Mouse (Mus musculus) cerebellum, adult 11-12 months (tissue): ENCODE data around the gene Rbm20.
"Not testable (repeated sequence)": the region's sequence is repeated elsewhere in the genome, so short reads cannot be mapped to it uniquely, and the experiment has no call there.

Experiments
- DNase-seq: peaks from one replicate; pipeline ENCODE4 v3.0.0; 2022

Gene Rbm20

GRCm38 (mm10) chr19:53676718-53677634 is at the start of gene Rbm20:
TSS of gene Rbm20 (plus strand) at chr19:53677306.
- no peak for DNase-seq

- DNase-seq, result no peak
These were observed 39.1 kb upstream of the Rbm20 start for GRCm38 (mm10) chr19:53638041-53638440.

GRCm38 (mm10) chr19:53638727-53639126 is 38.4 kb upstream of the Rbm20 start:
- no peak for DNase-seq

GRCm38 (mm10) chr19:53644020-53644595 is 33.0 kb upstream of the Rbm20 start:
- DNase-seq, result no peak

GRCm38 (mm10) chr19:53647301-53647700 is 29.8 kb upstream of the Rbm20 start:
- no peak for DNase-seq

- DNase-seq, result no peak
These were observed 29.1 kb upstream of the Rbm20 start for GRCm38 (mm10) chr19:53648056-53648455.

- peak; percentile 52 for DNase-seq
These were observed 28.3 kb upstream of the Rbm20 start for GRCm38 (mm10) chr19:53648802-53649236.

GRCm38 (mm10) chr19:53649361-53649760 is 27.7 kb upstream of the Rbm20 start:
- no peak for DNase-seq

- no peak for DNase-seq
These were observed 27.3 kb upstream of the Rbm20 start for GRCm38 (mm10) chr19:53649802-53650201.

GRCm38 (mm10) chr19:53650921-53651320 is 26.2 kb upstream of the Rbm20 start:
- no peak for DNase-seq

GRCm38 (mm10) chr19:53652267-53652666 is 24.8 kb upstream of the Rbm20 start:
- DNase-seq, result no peak

- DNase-seq, result no peak
These were observed 23.3 kb upstream of the Rbm20 start for GRCm38 (mm10) chr19:53653624-53654467.

GRCm38 (mm10) chr19:53656443-53656842 is 20.7 kb upstream of the Rbm20 start:
- DNase-seq, result not testable (repeated sequence)

- DNase-seq, result no peak
These were observed 19.7 kb upstream of the Rbm20 start for GRCm38 (mm10) chr19:53657437-53657836.

- no peak for DNase-seq
These were observed 16.2 kb upstream of the Rbm20 start for GRCm38 (mm10) chr19:53660722-53661420.

- no peak for DNase-seq
These were observed 15.0 kb upstream of the Rbm20 start for GRCm38 (mm10) chr19:53661938-53662722.

GRCm38 (mm10) chr19:53664831-53665230 is 12.3 kb upstream of the Rbm20 start:
- no peak for DNase-seq

GRCm38 (mm10) chr19:53665391-53665790 is 11.7 kb upstream of the Rbm20 start:
- DNase-seq, result no peak

GRCm38 (mm10) chr19:53666708-53667107 is 10.4 kb upstream of the Rbm20 start:
- no peak for DNase-seq

GRCm38 (mm10) chr19:53668821-53669220 is 8.3 kb upstream of the Rbm20 start:
- DNase-seq, result no peak

GRCm38 (mm10) chr19:53670625-53671141 is 6.4 kb upstream of the Rbm20 start:
- DNase-seq, result no peak

- no peak for DNase-seq
These were observed 5.7 kb upstream of the Rbm20 start for GRCm38 (mm10) chr19:53671432-53671831.
